Mouse (Mus musculus) thymus, adult 2 months (tissue): ENCODE measurements around the gene Spon1. TPM values are rescaled to one million over a fixed set of nuclear protein-coding genes. Genes with fewer than 3 reads are reported as not detected.

Source experiments
- DNase-seq: peaks from one replicate; pipeline ENCODE4 v3.0.0; 2021
- H3K27ac ChIP-seq: fragments of 200-500 bp; 2 replicates; pipeline ENCODE4 v1.5.1; 2012; ENCODE audit warnings: low read length, control low read depth; ENCODE audit not compliant: control insufficient read depth, insufficient read depth
- H3K27me3 ChIP-seq: fragments of 200-500 bp; 2 replicates; pipeline ENCODE4 v1.6.1; 2012; ENCODE audit warnings: mild to moderate bottlenecking, low read length, moderate library complexity, mixed read lengths; ENCODE audit not compliant: control insufficient read depth, insufficient read depth
- H3K36me3 ChIP-seq: fragments of 200-500 bp; 2 replicates; pipeline ENCODE4 v1.6.1; 2012; ENCODE audit warnings: mild to moderate bottlenecking, low read length, moderate library complexity; ENCODE audit not compliant: control insufficient read depth, insufficient read depth
- H3K4me1 ChIP-seq: fragments of 200-500 bp; replicated peaks from 2 replicates; pipeline ENCODE4 v1.6.1; 2012; ENCODE audit warnings: low read length; ENCODE audit not compliant: control insufficient read depth, insufficient read depth
- H3K4me3 ChIP-seq: fragments of 200-500 bp; 2 replicates; pipeline ENCODE4 v1.5.1; 2012; ENCODE audit warnings: mild to moderate bottlenecking, low read length, control low read depth, moderate library complexity; ENCODE audit not compliant: control insufficient read depth, insufficient read depth
- CTCF ChIP-seq: fragments of 200-500 bp; IDR thresholded peaks from 2 replicates; pipeline ENCODE4 v1.5.1; 2012; ENCODE audit warnings: mild to moderate bottlenecking, control low read depth, low read length, moderate library complexity, borderline replicate concordance; ENCODE audit not compliant: control insufficient read depth, poor library complexity, insufficient read depth; ENCODE audit errors: extremely low read depth
- POLR2A ChIP-seq: fragments of 200-500 bp; IDR thresholded peaks from 2 replicates; pipeline ENCODE4 v1.6.1; 2012; ENCODE audit warnings: mild to moderate bottlenecking, low read length, control low read depth, moderate library complexity; ENCODE audit not compliant: control insufficient read depth, poor library complexity, insufficient read depth; ENCODE audit errors: extremely low read depth
- WGBS: fragments of 180-500 bp; shearing (Covaris S2); methylation state at CpG from one replicate; pipeline ENCODE4 v1.1.7; 2018; 5-methylcytosine and 5-hydroxymethylcytosine counted together
- polyA plus RNA-seq: library from polyadenylated mRNA; depleted of rRNA; stranded (reverse); fragments of >200 nt; gene quantifications from 2 replicates; pipeline ENCODE4 v1.2.3, GENCODE M21; 2012

Gene Spon1
- polyA plus RNA-seq, 1 experiment = 3.3 TPM

- TF ChIP-seq POLR2A (no peak), CTCF (no peak)
- DNase-seq = no peak
- H3K27ac ChIP-seq = no peak overlapping the region
- H3K4me3 ChIP-seq = no peak overlapping the region
- H3K27me3 ChIP-seq = no peaks in the 10 kb centered on the region
- WGBS = 91% methylated on average over 6 of the region's 6 CpGs
- H3K36me3 ChIP-seq = no peaks in the 10 kb centered on the region
- H3K4me1 ChIP-seq = peaks cover 7% of the 10 kb centered on the region
Observed at GRCm38 (mm10) chr7:113924561-113924960, 158.8 kb downstream of the Spon1 start.

DNA sequence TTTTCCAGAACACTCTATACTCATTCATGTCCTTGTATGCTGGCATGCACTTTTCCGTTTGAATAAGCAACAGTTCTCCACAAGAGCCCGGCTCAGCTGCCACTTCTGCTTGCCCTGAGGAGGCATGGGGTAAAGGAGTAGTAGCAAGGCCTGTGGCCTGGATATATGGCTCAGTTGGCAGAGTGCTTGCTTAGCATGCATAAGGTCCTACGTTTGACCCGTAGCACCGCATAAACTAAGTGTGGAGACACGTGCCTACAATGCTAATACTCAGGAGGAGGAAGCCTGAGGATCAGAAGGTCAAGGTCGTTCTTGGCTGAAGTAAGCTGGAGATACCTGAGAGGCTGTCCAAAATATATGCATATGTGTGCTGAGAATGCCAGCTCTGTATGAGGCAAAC, 185.1 kb downstream of the Spon1 start:
- Histone ChIP-seq H3K4me3 (no peak overlapping the region), H3K27ac (no peak overlapping the region), H3K4me1 (no peaks in the 10 kb centered on the region), H3K36me3 (no peaks in the 10 kb centered on the region), H3K27me3 (no peaks in the 10 kb centered on the region)
- no peak for TF ChIP-seq POLR2A
- TF ChIP-seq CTCF = no peak
- 93% methylated on average over 7 of the region's 7 CpGs for WGBS
- DNase-seq = no peak

GRCm38 (mm10) chr7:113955431-113955830, 189.6 kb downstream of the Spon1 start:
- Histone ChIP-seq H3K4me1 (no peaks in the 10 kb centered on the region), H3K36me3 (no peaks in the 10 kb centered on the region), H3K27me3 (no peaks in the 10 kb centered on the region), H3K27ac (no peak overlapping the region), H3K4me3 (no peak overlapping the region)
- WGBS = 97% methylated on average over 2 of the region's 2 CpGs
- TF ChIP-seq POLR2A (no peak), CTCF (no peak)
- no peak for DNase-seq

DNA sequence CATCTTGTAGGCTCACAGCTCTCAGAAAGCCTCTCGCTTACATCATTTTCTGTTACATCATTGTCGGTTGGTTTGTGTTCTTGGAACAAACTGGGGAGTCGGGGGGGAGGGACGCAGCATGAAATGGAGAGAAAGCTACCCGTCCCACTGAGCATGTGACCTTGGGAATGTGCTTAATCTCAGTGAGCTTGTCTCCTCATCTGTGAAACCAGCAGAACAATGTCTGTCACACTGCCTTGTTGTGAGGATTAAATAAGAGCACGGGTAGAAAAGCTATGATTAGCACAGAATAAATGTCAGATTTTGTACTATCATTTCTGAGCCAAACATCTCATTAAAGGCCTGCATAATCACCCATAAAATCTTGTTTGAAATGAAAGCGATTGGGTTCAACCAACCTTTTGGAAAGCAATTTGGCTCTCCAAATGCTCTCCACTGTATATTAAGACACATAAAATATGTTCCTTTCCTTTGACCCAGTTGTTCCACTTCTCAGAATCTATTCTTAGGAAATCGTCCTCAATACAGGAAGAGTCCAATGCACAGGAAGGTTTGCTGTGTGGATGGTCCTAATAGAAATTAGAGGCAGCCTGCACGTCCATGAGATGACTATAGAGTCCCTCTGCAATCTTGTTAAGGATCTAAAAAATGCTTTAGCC, 195.2 kb downstream of the Spon1 start:
- no peak overlapping the region for H3K27ac ChIP-seq

DNA sequence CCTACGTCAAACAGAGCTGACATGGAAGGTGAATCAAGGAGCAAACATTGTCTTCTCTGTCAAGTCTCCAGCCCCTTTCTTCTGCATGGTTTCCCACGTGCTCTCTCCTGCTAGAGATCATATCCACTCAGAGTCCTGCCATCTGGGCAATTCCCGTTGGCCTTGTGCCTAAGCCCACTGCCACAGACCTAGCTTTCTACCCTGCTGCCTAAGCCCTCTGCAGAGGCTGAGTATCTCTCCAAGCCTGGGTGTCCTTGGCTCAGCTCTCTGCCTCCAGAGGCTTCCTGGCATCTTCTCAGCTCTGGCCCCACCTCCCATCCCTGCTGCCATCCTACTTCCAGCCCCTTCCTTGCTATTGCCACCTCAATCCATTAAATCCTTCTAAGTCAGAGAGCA, 195.7 kb downstream of the Spon1 start:
- WGBS = 84% methylated on average over 3 of the region's 3 CpGs
- H3K27ac ChIP-seq = no peak overlapping the region
- DNase-seq = no peak

More for the DNA sequence above, 195.2 kb downstream of the Spon1 start:
- H3K4me1 ChIP-seq = no peaks in the 10 kb centered on the region
- no peaks in the 10 kb centered on the region for H3K27me3 ChIP-seq
- 85% methylated on average over 9 of the region's 9 CpGs for WGBS
- TF ChIP-seq POLR2A = no peak
- no peak for TF ChIP-seq CTCF
- H3K36me3 ChIP-seq = no peaks in the 10 kb centered on the region
- H3K4me3 ChIP-seq = no peak overlapping the region
- no peak for DNase-seq

DNA sequence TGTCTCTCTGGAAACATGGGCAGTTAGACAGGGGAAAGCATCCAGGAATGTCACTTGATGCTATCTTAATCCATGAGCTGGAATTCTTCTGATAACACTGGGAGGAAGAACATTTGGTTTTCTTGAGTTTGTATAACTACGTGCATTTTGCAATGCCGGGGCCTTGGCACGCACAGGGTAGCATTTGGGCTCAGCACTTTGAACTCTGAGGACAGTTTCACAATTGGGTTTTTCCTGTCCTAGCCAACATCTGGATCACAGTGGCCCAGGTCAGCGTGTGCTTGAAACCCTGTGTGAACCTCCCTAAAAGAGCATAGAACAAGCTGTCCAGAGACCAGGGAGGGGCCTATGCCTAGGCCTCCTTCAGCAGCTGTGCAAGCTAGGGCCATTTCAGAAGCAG, 196.3 kb downstream of the Spon1 start:
- Histone ChIP-seq H3K27ac (no peak overlapping the region), H3K27me3 (no peaks in the 10 kb centered on the region), H3K36me3 (no peaks in the 10 kb centered on the region), H3K4me3 (no peak overlapping the region), H3K4me1 (no peaks in the 10 kb centered on the region)
- TF ChIP-seq POLR2A (no peak), CTCF (no peak)
- DNase-seq = no peak
- WGBS = 93% methylated on average over 4 of the region's 4 CpGs

More for the DNA sequence above, 195.7 kb downstream of the Spon1 start:
- Histone ChIP-seq H3K36me3 (no peaks in the 10 kb centered on the region), H3K4me3 (no peak overlapping the region), H3K27me3 (no peaks in the 10 kb centered on the region), H3K4me1 (no peaks in the 10 kb centered on the region)
- TF ChIP-seq CTCF (no peak), POLR2A (no peak)

DNA sequence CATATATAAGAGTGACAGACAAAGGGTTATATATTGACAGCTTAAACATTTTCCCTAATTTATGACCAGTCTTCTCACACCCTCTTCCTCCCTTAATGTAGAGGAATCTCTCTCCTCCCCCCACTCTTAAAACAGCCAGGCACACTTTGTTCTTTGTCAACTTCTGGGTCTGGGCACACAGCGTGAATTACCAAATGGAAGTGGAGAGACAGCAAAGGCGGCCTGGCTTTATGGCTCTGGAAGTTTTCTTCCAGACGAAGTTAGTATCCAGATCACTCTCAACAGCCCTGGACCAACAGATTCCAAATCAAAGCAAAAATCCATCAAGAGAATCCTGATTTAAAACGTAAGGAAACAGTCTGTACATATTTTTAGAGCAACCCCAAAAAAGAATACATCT, 198.0 kb downstream of the Spon1 start:
- H3K36me3 ChIP-seq = no peaks in the 10 kb centered on the region
- no peak overlapping the region for H3K27ac ChIP-seq
- no peak for TF ChIP-seq POLR2A
- no peak for TF ChIP-seq CTCF
- H3K4me3 ChIP-seq = no peak overlapping the region
- WGBS = 85% methylated on average over 4 of the region's 4 CpGs
- no peaks in the 10 kb centered on the region for H3K27me3 ChIP-seq
- no peak for DNase-seq
- H3K4me1 ChIP-seq = no peaks in the 10 kb centered on the region
